Mouse (Mus musculus): ENCODE data around the gene Olfr1263. TPM values are rescaled to one million over a fixed set of nuclear protein-coding genes. Genes with fewer than 3 reads are reported as not detected.
A peak's percentile ranks its signal among the peaks of the same experiment; 100 is the strongest.

The Olfr1263 gene
- not detected in 2 replicates for total RNA-seq (2014; rRNA removed)
- polyA plus RNA-seq (2015; fragmentation: Nextera tagmentation; extraction: Ambion mirVana): not detected in 2 replicates

- Histone ChIP-seq H3K36me3 (ENCODE audit: insufficient read depth, low read length) (no peaks in the 10 kb centered on the region), H3K27ac (ENCODE audit: low read depth, low read length) (no peak within 1 kb of the TSS), H3K9ac (replicated peaks; ENCODE audit: low read length, poor library complexity, severe bottlenecking) (no peak within 1 kb of the TSS), H3K4me3 (ENCODE audit: low read depth, low read length) (no peak within 1 kb of the TSS), H3K4me1 (ENCODE audit: insufficient read depth, low read length) (no peaks in the 10 kb centered on the region), H3K9me3 (ENCODE audit: low read length) (no peaks in the 10 kb centered on the region), H3K27me3 (ENCODE audit: insufficient read depth, low read length) (no peaks in the 10 kb centered on the region), H3K4me2 (ENCODE audit: low read depth, low read length, poor library complexity, severe bottlenecking) (no peak within 1 kb of the TSS)
- DNase-seq (ENCODE audit: low spot score) (no peak), ATAC-seq (ENCODE audit: low FRiP score) (no peak)
- WGBS: 84% methylated on average over 2 of the region's 2 CpGs
- no peak for TF ChIP-seq CTCF (IDR thresholded peaks at IDR 0.05)
Measured at GRCm38 (mm10) chr2:90011831-90012230, at the start of gene Olfr1263. Gene Olfr1263, plus strand, starts transcription at chr2:90012131.

GRCm38 (mm10) chr2:89974184-89974583, 37.7 kb upstream of the Olfr1263 start, which contains the start of gene Olfr1260:
Gene Olfr1260, plus strand, starts transcription at chr2:89974340.
- 67% methylated on average over 2 of the region's 2 CpGs for WGBS
- no peaks in the 10 kb centered on the region for H3K4me1 ChIP-seq (ENCODE audit: insufficient read depth, low read length)

GRCm38 (mm10) chr2:89977709-89978108, 34.2 kb upstream of the Olfr1263 start:
- WGBS: 86% methylated on average over 2 of the region's 2 CpGs
- no peak for TF ChIP-seq CTCF (IDR thresholded peaks at IDR 0.05)

More at GRCm38 (mm10) chr2:89974184-89974583, 37.7 kb upstream of the Olfr1263 start, which contains the start of gene Olfr1260:
- no peak within 1 kb of the TSS for H3K9ac ChIP-seq (replicated peaks; ENCODE audit: low read length, poor library complexity, severe bottlenecking)
- no peak within 1 kb of the TSS for H3K4me3 ChIP-seq (ENCODE audit: low read depth, low read length)
- ATAC-seq (ENCODE audit: low FRiP score) (no peak), DNase-seq (ENCODE audit: low spot score) (peak; percentile 11)
- H3K27me3 ChIP-seq (ENCODE audit: insufficient read depth, low read length): no peaks in the 10 kb centered on the region
- H3K9me3 ChIP-seq (ENCODE audit: low read length): no peaks in the 10 kb centered on the region
- no peak within 1 kb of the TSS for H3K4me2 ChIP-seq (ENCODE audit: low read depth, low read length, poor library complexity, severe bottlenecking)
- no peaks in the 10 kb centered on the region for H3K36me3 ChIP-seq (ENCODE audit: insufficient read depth, low read length)
- no peak within 1 kb of the TSS for H3K27ac ChIP-seq (ENCODE audit: low read depth, low read length)
- TF ChIP-seq CTCF (IDR thresholded peaks at IDR 0.05): no peak

DNA sequence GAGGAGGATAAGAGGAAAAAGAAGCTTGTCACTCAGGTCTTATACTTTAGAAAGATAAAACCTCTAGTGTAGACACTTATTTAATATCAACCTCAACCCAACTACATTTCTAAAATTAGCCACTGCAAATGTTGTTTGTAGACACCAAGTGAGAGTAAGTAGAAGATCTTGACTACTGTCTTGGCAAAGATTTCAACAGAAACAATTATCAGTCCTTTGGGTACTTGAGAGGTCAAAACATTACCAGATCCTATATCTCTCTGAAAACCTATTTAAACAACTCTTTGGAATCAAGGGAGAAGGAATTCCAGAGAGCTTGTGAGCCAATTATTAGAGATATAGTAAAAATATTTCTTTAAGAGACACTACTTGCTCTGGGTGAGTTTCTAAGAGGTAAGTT, 21.0 kb upstream of the Olfr1263 start, which contains the start of gene Olfr1261:
TSS of gene Olfr1261 (plus strand) at position 301 of the 400 bp plus-strand sequence.
- Histone ChIP-seq H3K4me2 (ENCODE audit: low read depth, low read length, poor library complexity, severe bottlenecking) (no peak within 1 kb of the TSS), H3K4me3 (ENCODE audit: low read depth, low read length) (no peak within 1 kb of the TSS), H3K27me3 (ENCODE audit: insufficient read depth, low read length) (no peaks in the 10 kb centered on the region), H3K9me3 (ENCODE audit: low read length) (no peaks in the 10 kb centered on the region), H3K36me3 (ENCODE audit: insufficient read depth, low read length) (no peaks in the 10 kb centered on the region), H3K9ac (replicated peaks; ENCODE audit: low read length, poor library complexity, severe bottlenecking) (no peak within 1 kb of the TSS), H3K4me1 (ENCODE audit: insufficient read depth, low read length) (no peaks in the 10 kb centered on the region), H3K27ac (ENCODE audit: low read depth, low read length) (no peak within 1 kb of the TSS)
- ATAC-seq (ENCODE audit: low FRiP score) (no peak), DNase-seq (ENCODE audit: low spot score) (no peak)
- TF ChIP-seq CTCF (IDR thresholded peaks at IDR 0.05): no peak

More at GRCm38 (mm10) chr2:89977709-89978108, 34.2 kb upstream of the Olfr1263 start:
- Histone ChIP-seq H3K9me3 (ENCODE audit: low read length) (no peaks in the 10 kb centered on the region), H3K36me3 (ENCODE audit: insufficient read depth, low read length) (no peaks in the 10 kb centered on the region), H3K27me3 (ENCODE audit: insufficient read depth, low read length) (no peaks in the 10 kb centered on the region), H3K4me2 (ENCODE audit: low read depth, low read length, poor library complexity, severe bottlenecking) (no peak overlapping the region), H3K27ac (ENCODE audit: low read depth, low read length) (no peak overlapping the region), H3K4me1 (ENCODE audit: insufficient read depth, low read length) (no peaks in the 10 kb centered on the region), H3K9ac (replicated peaks; ENCODE audit: low read length, poor library complexity, severe bottlenecking) (no peak overlapping the region), H3K4me3 (ENCODE audit: low read depth, low read length) (no peak overlapping the region)
- ATAC-seq (ENCODE audit: low FRiP score): no peak
- DNase-seq (ENCODE audit: low spot score): no peak

- Histone ChIP-seq H3K36me3 (ENCODE audit: insufficient read depth, low read length) (no peaks in the 10 kb centered on the region), H3K9ac (replicated peaks; ENCODE audit: low read length, poor library complexity, severe bottlenecking) (no peak within 1 kb of the TSS), H3K27me3 (ENCODE audit: insufficient read depth, low read length) (no peaks in the 10 kb centered on the region), H3K4me2 (ENCODE audit: low read depth, low read length, poor library complexity, severe bottlenecking) (no peak within 1 kb of the TSS), H3K4me1 (ENCODE audit: insufficient read depth, low read length) (no peaks in the 10 kb centered on the region), H3K9me3 (ENCODE audit: low read length) (no peaks in the 10 kb centered on the region), H3K27ac (ENCODE audit: low read depth, low read length) (no peak within 1 kb of the TSS), H3K4me3 (ENCODE audit: low read depth, low read length) (no peak within 1 kb of the TSS)
- DNase-seq (ENCODE audit: low spot score) (no peak), ATAC-seq (ENCODE audit: low FRiP score) (no peak)
- TF ChIP-seq CTCF (IDR thresholded peaks at IDR 0.05): no peak
Measured at GRCm38 (mm10) chr2:89999845-90000244, 12.1 kb upstream of the Olfr1263 start, which contains the start of gene Olfr1262. Gene Olfr1262, plus strand, starts transcription at chr2:90000145.

DNA sequence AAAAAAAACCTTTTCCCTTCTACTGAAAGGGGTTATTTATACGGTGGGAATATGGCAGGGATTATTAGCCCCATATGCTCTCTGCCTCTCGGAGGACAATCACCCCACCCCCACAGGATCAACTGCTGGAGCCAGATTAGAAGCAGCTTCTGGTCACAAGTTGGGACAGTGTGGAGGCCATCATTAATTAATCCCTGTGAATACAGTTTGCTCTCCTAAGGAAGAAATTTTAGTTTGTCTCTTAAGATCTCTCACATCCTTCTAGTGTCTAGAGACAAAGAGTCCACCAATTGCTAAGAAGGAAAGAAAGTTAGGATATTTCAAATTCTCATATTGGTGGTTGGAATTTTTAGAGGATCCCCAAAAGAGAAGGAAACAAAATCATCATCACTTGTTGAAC, 13.5 kb downstream of the Olfr1263 start, which contains the start of gene Olfr1264:
TSS of gene Olfr1264 (minus strand) at position 101 of the 400 bp plus-strand sequence.
- Histone ChIP-seq H3K27me3 (ENCODE audit: insufficient read depth, low read length) (no peaks in the 10 kb centered on the region), H3K4me1 (ENCODE audit: insufficient read depth, low read length) (no peaks in the 10 kb centered on the region), H3K36me3 (ENCODE audit: insufficient read depth, low read length) (no peaks in the 10 kb centered on the region), H3K27ac (ENCODE audit: low read depth, low read length) (no peak within 1 kb of the TSS), H3K9ac (replicated peaks; ENCODE audit: low read length, poor library complexity, severe bottlenecking) (no peak within 1 kb of the TSS), H3K4me2 (ENCODE audit: low read depth, low read length, poor library complexity, severe bottlenecking) (no peak within 1 kb of the TSS), H3K9me3 (ENCODE audit: low read length) (no peaks in the 10 kb centered on the region), H3K4me3 (ENCODE audit: low read depth, low read length) (no peak within 1 kb of the TSS)
- DNase-seq (ENCODE audit: low spot score) (no peak), ATAC-seq (ENCODE audit: low FRiP score) (no peak)
- WGBS: 74% methylated on average over 2 of the region's 2 CpGs
- TF ChIP-seq CTCF (IDR thresholded peaks at IDR 0.05): no peak

Data from midbrain, postnatal 0 days (tissue).